Mouse (Mus musculus) heart, embryonic 11.5 days (tissue): ENCODE data around the gene Gm14597. TPM values are rescaled to one million over a fixed set of nuclear protein-coding genes. Genes with fewer than 3 reads are reported as not detected.

ENCODE experiments used
- polyA plus RNA-seq: library from polyadenylated mRNA; unstranded; fragments of >200 nt; fragmentation: Nextera tagmentation; extraction: Ambion mirVana; gene quantifications from 2 replicates; pipeline ENCODE4 v1.2.1, GENCODE M21; 2014

Gm14597 gene
- polyA plus RNA-seq, 1 experiment from 2014 or later, result not detected

Other genes starting within 250 kb of the Gm14597 start
- gene Mospd1, start 238.5 kb downstream of the Gm14597 start, polyA plus RNA-seq, result 51.1 and 54.2 TPM in 2 replicates
- gene Etd, start 174.1 kb downstream of the Gm14597 start, polyA plus RNA-seq, result not detected in 2 replicates
- gene Rtl8c, start 947 bp downstream of the Gm14597 start, polyA plus RNA-seq, result 40.7 and 45.6 TPM in 2 replicates
- 108 and 110 TPM in 2 replicates for gene Rtl8a, start 34.7 kb upstream of the Gm14597 start, polyA plus RNA-seq
- gene Rtl8b, start 61.4 kb upstream of the Gm14597 start, polyA plus RNA-seq, result 80.5 and 83.0 TPM in 2 replicates
- 0.31 and 0.72 TPM in 2 replicates for gene 4930502E18Rik, start 115.8 kb upstream of the Gm14597 start, polyA plus RNA-seq
- not detected in 2 replicates for gene 1700013H16Rik, start 148.9 kb upstream of the Gm14597 start, polyA plus RNA-seq
- gene Zfp36l3, start 167.4 kb upstream of the Gm14597 start, polyA plus RNA-seq, result not detected in 2 replicates
- gene Xlr, start 188.7 kb upstream of the Gm14597 start, polyA plus RNA-seq, result 1.8 and 4.0 TPM in 2 replicates